Mouse (Mus musculus): ENCODE measurements around the gene Lrba.

GRCm38 (mm10) chr3:86827506-86827905 is 603.0 kb downstream of the Lrba start:
- TF ChIP-seq EP300 (optimal IDR thresholded peaks at IDR 0.05), result no peak
- no peak for TF ChIP-seq CTCF (IDR thresholded peaks at IDR 0.05; ENCODE audit: low read depth)
